Mouse (Mus musculus) cerebellum, adult 9-10 months (tissue): ENCODE data around the gene Arap1.
A peak's percentile ranks its signal among the peaks of the same experiment; 100 is the strongest.

Source experiments
- DNase-seq: peaks from one replicate; pipeline ENCODE4 v3.0.0; 2022

Gene Arap1

DNA sequence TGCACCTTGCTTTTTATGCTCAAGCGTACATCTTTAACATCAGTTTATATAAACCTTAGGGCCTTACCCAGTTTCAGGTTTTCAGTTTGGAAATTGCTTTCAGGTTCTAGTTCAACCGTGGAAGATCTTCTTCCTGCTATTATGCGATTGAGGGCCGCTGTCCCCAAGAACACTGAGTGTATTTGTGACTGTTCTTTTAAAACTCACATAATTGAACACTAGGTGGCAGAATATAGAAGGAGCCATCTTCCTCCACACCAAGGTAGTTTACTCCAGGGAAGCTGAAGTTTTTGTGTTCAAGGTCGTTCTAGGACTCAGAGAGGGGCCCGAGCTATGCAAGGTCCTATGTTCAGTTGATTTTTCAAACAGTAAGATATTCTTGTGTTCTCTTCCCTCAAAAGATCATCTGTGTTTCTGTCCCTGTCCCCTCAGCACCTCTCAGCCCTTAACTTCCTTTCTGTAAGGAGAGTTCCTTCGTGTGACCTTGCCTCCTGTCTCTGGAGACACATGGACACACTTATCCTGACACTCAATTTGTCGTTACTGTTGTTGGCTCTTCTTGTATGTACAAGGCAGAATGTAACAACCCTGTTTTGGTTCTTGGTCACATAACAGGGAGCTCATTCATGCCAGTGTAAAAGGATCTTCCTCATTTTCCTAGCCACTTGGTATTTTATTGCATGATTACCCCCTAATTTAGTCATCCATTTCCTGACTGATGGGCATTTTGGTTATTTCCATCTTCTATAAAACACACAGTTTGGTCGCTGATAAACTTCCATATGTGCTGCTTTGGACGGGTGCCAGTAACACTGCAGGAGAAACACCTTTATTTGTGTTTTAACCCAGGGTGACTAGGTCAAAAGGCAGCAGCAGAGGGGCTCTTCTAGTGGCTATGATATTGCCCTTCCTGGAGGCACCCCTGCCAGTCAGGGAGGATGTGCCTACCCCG, 20.3 kb downstream of the Arap1 start:
- DNase-seq, result no peak

DNA sequence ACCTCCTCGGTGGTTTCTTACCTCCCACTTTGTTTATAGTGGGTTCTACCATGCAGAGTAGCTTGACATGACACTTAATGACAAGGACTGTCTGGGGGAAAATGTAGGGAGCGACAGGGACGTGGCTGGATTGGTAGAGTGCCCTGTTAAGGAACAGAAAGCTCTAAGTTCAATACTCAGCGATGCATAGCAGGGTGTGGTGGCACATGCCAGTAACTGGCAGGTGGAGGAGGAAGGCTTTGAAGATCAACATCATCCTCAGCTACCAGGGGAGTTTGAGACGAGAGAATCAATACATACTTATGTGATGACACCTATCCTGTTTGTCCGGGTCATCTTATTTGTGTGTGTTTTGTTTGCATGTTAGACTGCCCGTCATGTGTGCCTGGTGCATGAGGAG, 21.8 kb downstream of the Arap1 start:
- DNase-seq, result no peak

DNA sequence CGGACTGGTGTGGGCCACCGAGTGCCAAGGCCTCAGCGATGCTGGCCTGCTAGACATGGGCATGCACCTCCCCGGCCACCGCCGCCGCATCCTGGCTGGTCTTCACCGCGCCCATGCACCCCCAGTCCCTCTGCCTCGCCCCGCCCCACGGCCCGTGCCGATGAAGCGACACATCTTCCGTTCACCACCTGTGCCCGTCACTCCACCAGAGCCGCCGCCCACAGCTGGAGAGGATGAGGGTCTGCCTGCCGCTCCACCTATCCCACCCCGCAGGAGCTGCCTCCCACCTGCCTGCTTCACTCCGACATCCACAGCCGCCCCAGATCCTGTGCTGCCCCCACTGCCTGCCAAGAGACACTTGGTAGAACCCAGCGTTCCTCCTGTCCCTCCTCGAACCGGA, 25.2 kb downstream of the Arap1 start:
- DNase-seq, result no peak

DNA sequence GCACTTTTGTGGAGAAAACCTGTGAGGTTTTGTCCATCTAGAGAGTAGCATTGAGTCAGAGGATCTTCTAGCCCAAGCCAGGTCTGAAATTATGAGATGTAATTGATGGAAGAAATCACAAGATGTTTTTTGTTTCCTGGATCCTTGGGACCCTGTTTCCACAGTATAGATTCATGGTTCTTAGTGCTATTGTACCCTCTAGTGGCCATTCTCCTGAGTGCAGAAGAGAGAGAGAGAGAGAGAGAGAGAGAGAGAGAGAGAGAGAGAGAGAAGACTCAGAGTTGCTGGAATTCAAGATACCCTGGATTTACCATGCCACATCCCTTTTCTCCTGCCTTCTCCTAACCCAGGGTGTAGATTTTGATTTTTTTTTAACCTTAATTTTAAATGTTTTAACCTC, 26.3 kb downstream of the Arap1 start:
- peak; percentile 87 for DNase-seq

DNA sequence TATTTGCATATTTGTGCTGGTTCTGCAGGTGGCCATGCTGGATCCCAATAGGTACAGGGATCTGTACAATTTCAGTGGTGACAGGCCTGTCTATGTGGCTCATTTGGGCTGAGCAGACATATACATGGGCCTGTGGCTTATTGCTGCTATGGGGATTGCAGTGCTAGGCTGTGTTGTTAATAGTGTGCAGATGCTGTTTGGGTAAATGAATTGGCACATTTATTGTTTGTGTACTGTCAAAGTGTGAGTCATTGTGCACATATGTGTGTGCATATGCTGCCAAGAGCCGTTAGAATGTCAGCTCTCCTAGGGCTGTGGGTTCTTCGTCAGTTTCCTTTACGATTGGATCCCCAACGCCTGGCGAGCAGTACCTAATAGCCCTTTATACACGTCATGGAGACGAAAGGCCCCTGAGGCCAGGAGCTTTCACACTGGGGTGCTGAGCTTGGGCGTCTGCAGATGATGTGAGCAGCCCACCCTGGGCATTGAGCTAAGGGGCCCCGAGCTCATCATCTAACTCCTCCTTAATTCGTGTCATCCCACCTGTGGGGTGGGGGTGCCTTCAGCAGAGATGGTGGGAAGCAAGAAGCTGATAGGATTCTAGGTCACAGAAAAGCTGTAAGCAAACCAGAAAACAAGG, 29.0 kb downstream of the Arap1 start:
- DNase-seq, result no peak

DNA sequence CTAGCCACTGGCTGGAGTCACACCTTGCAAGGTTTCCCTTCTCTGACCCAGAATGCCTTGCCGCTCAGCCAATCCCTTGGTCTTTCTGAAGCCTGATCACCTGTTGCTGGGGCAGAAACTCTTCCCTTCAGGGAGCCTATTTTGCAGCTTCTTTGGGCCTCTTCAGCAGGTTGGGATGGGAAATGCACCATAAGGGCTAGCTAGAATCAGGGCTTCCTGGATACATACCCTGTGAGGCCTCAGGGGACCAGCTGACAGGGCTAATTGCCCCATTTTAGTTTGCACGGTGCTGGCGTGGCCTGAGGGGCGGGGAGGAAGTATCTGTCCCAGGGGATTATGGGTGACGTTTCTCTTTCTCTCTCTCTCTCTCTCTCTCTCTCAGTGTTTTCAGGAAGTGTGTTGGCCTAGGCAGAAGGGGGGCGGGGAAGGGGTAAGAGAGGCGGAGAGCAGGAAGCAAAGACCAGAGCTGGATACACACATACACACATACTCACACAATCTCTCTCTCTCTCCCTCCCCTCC, 29.9 kb downstream of the Arap1 start:
- no peak for DNase-seq

DNA sequence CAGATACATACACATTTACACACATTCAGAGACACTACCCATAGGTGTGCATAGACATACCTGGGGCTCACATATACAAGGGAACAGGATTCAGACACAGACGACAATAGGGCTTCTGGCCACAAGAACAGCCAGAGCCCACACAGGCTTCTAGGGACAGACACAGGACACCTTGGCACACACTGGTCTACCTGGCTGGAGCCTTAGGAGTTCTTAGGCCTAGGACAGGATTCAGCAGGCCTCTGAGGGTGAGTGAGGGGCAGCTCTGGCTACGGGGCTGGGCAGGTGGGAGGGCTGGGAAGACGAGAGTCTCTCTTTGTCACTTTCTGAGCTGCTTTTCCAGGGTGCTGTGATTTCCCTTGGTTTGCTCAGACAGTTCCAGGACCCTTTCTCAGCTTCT, 30.4 kb downstream of the Arap1 start:
- DNase-seq, result no peak

DNA sequence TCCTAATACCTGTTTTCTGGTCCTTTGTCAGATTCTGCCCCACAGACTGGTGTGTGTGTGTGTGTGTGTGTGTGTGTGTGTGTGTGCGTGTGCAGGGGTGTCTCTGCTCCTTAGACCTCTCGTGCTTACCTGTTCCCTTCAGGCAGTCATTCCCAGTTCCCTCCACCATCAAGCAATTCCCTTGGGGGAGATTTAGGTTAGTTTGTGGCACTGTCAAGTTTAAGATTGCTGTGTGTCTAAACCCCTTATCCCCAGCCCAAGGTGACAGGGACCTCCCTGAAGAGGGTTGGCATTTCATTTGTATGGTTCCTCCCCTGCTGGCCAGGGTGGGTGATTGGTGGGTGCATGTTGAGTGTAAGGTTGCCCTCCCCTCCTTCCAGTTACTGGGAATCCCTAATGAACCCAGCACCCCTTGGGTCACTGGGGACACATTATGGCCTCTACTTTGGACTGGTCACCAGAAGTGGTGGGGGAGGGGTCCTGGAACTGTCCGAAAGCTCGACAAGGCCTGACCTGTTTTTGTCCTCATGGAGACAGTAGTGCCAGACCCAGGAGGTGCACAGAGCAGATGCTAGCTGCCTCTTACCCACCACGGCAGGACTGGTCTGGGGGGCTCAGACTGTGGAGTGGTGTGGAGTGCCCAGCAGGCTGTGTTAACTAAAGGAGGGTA, 31.1 kb downstream of the Arap1 start:
- no peak for DNase-seq

DNA sequence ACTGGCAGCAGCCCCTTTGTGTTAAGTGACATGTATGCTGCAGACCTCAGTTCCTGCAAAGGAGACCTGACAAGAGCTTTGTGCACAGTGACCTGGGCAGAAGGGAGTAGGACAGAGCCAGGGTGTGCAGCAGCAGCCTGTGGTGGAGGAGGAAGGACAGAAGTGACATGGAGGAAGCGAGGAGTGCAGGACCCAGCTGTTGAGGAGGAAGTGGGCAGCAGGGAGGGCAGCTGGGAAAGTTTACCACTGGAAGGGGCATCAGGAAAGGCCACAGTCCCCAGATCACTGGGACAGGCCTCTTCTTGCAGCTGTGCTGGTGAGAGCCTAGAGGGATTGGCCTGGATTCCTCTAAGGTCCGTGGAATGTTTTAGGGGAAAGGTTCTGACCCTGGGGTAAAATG, 31.9 kb downstream of the Arap1 start:
- no peak for DNase-seq

DNA sequence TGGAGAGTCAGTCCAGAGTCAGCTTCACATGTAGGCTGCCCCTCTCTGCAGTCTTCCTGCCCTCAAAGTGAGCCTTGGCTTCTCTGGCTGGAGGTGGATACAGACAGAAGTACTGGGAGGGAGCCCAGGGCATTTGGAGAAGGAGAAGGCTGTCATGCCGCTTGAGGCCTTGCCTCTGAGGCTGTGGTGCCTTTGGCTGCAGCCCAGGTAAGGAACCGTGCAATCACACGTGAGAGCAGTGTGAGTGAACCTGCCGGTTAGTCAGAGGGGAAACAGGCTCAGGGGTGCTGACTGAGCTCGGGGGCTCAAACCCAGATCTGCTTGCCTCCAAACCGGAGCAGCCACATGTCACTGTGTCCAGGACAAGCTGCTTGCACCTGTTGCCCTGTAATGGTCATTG, 33.6 kb downstream of the Arap1 start:
- DNase-seq, result no peak

DNA sequence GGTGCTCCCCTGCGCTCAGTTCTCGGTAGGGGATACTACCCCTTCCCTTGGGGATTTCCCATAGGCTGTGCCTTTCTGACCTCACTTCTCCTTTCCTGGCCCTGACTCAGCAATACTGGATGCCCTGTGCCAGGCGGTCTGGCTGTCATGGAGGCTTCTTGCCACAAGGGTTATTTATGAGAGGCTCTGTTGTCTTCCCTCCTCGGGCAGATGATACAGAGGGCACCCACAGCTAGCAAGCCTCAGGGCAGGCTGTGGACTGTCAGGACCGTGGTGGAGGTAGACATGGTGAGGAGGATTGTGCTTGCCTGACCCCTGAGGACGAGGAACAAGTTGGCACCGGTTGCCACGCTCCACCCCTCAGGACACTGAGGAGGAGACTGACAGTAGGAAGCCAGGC, 34.5 kb downstream of the Arap1 start:
- no peak for DNase-seq

DNA sequence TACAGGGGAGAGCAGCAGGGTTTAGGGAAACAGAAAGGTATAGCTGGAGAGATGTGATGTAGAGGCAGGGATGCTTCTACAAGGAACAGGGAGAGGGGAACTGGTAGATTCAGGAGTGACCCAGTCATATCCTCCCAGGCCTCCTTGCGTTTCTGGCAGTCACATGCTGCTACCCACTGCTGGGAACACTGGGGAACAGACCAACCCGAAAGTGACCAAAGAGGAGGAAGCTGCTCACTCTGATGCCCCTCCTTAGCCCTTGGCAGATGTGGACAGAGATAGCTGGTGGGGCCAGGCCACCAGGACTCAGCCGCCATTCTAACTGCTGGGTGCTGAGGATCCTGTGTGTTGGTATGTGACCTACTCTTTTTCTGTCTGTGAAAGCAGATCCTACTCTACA, 35.9 kb downstream of the Arap1 start:
- DNase-seq, result no peak

DNA sequence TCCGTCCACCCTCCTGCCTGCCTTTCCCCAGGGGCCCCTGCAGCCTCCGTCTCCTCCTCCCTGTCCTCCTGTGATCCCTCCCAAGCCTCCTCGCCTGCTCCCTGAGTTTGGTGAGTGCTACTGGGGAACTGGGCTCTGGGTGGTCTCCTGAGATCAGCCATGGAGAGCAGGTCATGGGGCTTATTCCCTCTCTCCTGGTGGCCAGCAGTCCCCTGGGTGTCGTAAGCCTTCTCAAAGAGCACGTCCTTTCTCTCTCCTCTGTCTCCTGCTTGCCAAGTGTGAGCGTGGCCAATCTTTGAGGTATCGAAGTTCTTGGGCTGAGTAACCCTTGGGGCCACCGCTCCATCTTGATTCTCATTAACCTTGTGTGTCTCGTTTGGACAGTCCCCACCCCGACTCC, 37.1 kb downstream of the Arap1 start:
- DNase-seq, result no peak

DNA sequence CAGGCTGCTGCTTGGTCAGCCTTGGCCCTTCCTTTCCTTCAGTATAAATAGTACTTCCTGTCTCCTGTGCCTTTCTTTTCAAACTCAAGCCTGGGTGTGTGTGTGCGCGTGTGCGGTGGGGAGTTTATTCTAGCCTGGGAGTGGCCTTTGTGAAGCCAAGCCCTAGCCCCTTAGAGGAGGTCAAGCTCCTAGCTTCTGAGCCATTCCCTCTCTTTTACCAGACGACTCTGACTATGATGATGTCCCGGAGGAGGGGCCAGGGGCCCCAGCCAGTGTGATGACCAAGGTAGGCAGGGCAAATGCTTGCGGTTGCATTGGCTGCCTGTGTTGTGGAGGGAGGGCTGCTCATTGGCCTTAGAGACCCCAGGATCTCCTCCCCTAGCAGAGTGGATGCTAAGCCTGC, 37.5 kb downstream of the Arap1 start:
- DNase-seq, result no peak

DNA sequence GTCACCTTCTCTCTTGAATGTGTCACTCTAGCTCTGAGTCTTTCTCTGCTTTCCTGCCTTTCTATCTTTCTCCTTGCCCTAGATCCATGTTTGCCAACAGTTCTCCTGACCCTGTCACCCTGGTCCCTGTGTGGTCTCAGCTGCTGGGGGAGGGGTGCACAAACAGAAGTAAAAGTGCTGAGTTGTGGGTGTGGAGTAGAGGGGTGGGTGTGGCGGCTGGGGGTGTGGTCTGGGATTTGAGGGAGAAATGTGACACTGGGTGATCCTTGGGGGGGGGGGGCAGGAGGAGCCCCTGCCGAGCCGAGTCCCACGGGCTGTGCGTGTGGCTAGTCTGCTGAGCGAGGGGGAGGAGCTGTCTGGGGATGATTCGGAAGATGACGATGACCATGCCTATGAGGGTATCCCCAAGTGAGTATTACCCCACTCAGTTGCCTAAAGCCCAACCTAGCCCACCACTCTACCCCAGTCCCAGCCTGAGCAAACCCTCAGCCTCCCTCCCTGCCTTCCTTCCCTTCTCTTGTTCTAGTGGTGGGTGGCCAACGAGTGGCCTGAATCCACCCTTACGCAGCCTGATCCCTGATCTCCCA, 38.1 kb downstream of the Arap1 start:
- no peak for DNase-seq

DNA sequence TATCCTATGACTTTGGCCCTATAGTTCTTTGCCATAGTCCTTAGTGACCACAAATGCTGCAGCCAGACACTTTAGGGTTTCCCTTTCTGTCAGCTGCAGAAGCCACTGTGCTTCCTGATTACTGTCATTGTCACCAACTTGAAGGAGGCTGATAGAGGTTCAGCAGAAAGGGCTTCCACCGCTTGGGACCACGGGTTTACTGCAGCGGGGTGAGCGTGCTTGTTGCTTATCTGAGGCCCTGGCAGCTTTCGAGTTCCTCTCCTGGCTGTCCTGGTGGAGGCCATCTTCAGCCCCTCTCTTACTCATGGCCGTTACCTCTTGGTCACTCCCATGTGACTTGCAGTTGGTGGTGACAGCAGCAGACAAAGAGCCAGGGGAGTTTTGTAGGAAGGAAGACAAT, 41.4 kb downstream of the Arap1 start:
- no peak for DNase-seq

DNA sequence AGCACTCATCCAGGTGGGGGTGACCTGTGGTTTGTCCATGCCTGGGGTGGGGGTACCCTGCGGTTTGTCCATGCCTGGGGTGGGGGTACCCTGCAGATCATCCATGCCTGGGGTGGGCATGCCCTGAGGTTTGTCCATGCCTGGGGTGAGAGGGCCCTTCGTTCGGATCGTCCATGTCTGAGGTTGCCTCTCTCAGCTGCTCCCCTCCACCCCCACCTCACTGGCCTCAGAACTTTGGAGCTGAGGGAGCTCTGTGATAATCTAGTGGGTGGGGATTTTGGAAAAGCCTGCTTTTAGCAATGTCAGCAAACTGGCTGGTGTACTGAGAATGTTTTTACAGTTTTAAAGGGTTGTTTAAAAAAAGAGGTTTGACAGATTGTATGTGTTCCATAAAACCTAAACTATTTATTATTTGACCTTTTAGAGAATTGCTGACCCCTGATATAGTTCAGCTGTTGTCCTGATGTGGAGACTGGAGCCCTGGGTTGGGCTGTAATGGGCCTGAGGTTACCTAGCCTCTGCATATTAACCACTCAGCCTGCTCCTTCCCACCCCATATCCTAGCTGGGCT, 44.1 kb downstream of the Arap1 start:
- no peak for DNase-seq

DNA sequence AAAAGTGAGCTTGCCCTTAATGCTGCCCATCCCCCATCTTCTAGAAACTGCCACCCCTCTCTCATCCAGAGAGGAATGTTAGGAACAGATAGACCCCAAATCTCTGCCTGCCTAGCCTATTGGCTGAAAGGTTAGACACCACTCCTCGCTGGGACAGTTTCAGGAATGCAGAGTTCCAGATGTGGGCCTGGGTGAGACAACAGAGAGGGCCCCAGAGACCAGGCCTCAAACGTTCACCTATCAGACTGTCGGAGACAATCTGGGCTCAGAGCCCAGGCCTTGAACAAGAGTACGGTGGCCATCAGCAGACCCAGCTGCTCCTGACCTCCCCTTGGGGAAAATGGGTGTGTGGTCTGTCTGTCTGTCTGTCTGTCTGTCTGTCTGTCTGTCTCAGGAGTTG, 45.1 kb downstream of the Arap1 start:
- DNase-seq, result no peak

DNA sequence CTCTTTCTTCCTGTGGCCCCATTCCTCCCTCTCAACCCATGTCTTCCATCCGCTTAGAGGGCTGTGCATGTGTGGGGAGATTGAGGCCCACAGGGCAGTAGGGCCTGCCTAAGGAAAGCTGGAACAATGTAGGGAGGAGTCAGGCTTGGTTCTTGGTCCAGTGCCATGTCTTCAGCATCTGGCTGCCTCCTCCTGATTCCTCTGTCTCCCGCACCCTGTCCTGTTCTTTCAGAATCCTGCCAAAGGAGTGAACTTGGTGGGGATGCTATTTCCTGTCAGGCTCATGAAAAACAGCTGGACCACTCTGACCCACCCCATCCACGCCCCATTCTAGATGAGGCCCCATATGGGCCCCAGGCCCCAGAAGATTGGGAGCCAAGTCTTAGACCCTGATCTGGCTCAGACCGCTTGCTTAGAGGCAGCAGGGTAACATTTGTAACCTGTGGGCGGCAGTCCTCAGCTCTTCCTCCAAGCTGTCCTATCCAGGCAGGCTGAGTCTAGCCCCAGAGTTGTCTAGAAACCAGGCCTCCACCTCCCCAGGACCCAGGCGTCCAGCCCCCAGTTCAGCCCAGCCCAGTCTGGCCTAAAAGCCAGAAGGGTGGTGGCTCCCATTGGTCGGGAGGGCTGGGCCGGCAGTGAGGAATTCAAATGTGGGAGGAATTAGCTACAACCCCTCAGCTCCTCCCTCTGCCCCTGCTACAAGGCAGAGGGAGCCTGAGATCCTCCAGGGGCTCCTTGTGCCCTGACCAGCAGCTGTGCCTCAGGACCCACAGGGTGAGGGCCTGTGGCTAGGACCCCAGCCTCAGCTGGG, 46.0 kb downstream of the Arap1 start:
- DNase-seq, result no peak

DNA sequence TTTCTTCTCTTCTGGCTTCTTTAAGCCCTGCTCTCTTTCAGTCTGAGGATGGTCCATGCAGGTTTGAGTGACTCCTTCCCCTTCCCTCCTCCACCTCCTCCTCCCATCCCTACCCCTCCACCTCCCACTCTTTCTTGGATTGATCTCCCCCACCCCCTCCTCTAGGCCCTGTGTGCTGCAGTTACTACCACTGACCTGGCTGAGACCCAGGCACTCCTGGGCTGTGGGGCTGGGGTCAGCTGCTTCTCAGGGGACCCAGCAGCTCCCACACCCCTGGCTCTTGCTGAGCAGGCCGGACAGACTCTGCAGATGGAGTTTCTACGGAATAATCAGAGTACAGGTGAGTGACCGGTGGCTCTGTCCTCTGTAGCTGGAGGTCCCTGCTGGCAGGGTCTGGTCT, 46.7 kb downstream of the Arap1 start:
- no peak for DNase-seq

DNA sequence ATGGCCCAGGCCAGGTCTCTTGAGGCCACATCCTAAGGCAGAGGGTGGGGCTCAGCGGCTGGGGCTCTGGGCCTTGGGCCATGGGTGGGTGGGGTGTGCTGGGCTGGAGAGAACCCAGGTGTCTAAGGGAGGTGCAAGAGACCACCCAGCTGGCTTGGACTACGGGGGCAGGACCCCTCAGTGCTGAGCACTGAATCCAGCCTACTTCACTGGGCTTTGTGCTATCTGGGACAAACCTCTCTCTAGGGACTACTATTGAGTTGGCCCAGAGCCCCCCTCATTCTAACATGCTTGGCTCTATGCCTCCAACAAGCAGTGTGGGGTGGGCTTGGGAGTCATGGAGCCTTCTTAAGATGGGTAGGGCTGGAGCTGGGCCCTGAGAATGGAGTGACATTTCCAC, 47.6 kb downstream of the Arap1 start:
- no peak for DNase-seq

DNA sequence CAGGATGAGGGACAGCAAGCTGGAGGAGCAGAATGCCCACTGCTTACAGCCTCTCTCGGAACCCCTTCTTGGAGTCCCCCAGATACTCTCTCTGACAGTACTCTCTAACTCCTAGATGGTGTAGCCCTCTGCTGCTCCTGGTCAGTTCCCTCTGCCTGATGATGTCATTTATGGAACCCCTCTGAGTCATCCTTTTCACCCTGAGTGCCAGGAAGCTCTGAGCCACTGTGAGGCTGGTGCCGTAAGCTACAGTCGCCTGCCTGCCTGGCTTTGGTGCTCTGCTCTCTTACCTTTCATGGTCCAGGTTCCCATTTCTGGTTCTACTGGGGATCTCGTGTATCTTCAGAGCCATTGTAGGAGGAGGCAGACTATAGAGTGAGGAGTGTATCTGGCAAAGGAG, 49.3 kb downstream of the Arap1 start:
- DNase-seq, result no peak
